Mouse (Mus musculus) liver, embryonic 14.5 days (tissue): ENCODE data around the gene Ltbr.

Source experiments
- CTCF ChIP-seq: IDR thresholded peaks from 2 replicates; pipeline ENCODE4 v1.5.1; 2016; ENCODE audit warnings: antibody characterized with exemption, low read depth, control low read depth
- EP300 ChIP-seq: IDR thresholded peaks from 2 replicates; pipeline ENCODE4 v1.6.1; 2016; ENCODE audit warnings: antibody characterized with exemption, low read depth

DNA sequence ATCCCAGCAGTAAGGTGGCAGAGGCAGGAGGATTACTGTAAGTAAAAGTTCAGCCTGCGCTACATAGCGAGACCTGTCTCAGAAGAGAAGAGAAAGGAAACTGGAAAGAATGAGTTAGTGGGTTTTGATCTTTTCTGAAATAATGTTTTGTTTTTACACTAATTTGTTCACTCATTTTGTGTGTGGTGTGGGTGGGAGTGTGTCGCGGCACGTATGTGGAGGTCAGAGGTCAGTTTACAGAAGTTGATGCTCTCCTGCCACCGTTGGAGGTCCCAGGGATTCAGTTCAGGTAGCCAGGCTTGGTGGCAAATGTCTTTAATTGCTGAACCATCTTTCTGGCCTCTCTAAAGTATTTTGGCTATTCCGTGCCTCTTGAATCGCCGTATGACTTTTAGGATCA, 49.5 kb downstream of the Ltbr start:
- no peak for TF ChIP-seq CTCF
- TF ChIP-seq EP300, result no peak
